Mouse (Mus musculus) cortical plate, adult 2 months (tissue): Measurements from ENCODE around the gene Tanc1.

Source experiments
- CTCF ChIP-seq: fragments of 200-500 bp; IDR thresholded peaks from 2 replicates; pipeline ENCODE4 v1.5.1; 2011; ENCODE audit warnings: mild to moderate bottlenecking, control low read depth, low read length; ENCODE audit not compliant: insufficient read depth; ENCODE audit errors: extremely low read depth
- POLR2A ChIP-seq: fragments of 200-500 bp; IDR thresholded peaks from 2 replicates; pipeline ENCODE4 v1.6.1; 2011; ENCODE audit warnings: mild to moderate bottlenecking, low read length, control low read depth; ENCODE audit not compliant: insufficient read depth; ENCODE audit errors: extremely low read depth

DNA sequence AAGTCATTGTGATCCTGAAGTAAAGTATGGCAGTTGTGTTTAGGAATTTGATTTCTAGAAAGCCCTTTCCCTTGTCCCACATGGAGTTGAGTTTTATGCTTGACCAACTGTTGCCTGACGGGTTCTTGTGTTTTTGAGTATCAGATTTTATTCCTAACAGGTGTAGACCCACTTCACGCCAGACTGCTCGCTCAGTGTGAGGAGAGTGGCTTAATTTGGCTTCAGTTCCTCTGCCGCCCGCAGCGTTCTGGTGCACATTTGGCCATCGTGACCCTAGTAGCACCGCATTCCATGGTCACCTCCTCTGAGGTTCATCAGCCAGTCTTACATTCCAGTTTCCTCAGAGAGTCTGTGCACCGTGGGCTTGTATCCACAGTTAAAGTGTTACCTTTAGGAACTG is 88.1 kb downstream of the Tanc1 start:
- no peak for TF ChIP-seq POLR2A
- no peak for TF ChIP-seq CTCF
